17 mouse cellular contexts compared by ENCODE assay signal in the genomic region with DNA sequence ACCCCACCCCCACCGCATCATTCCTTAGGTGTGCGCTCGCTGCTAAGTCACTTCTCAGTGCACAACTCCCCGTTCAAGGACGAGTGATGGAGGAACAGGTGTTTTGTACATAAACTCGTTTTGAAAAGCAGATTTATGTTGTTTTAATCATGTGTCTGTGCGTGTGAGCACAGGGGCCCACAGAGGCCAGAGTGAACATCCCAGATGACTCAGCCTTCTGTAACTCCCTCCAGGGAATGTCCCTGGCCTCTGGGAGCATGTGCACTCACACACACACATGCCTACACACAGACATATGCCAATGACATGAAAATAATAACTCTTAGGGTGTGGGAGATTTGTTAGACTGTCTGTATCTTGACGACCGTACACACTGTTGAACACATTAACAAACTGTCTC.
"Had no signal": no experiment of that assay in that cellular context is flagged by ENCODE, and none has a peak within 500 bp of the region (broad histone marks: within the 10 kb centered on the region; RNA-seq: fewer than 3 reads in every experiment).

No protein-coding gene starts in this region.

- H3K27me3 ChIP-seq: megakaryocyte, embryonic 14.5 days; neural tube, embryonic 13.5 days; neural tube, embryonic 15.5 days had no signal

- DNase-seq: lung, adult 18-20 months; lung, embryonic 14.5 days; lung, postnatal 10 days; lung, postnatal 36 days; midbrain, embryonic 14.5 days; retina, postnatal 1 day; right cerebral cortex, adult 18-20 months; right cerebral cortex, postnatal 25 days; right cerebral cortex, postnatal 4 days; spleen, adult 18-20 months; thymus, adult 2 months; thymus, postnatal 25 days; thymus, postnatal 4 days had no signal

- H3K36me3 ChIP-seq: neural tube, embryonic 15.5 days had no signal

- H3K4me3 ChIP-seq: megakaryocyte, embryonic 14.5 days; myocyte; neural tube, embryonic 13.5 days; neural tube, embryonic 15.5 days had no signal
